Mouse (Mus musculus) ES-E14 (cell line): Measurements from ENCODE around the gene Grb10. TPM values are rescaled to one million over a fixed set of nuclear protein-coding genes. Genes with fewer than 3 reads are reported as not detected.

Experiments used
- DNase-seq: peaks from one replicate; pipeline ENCODE4 v3.0.0-alpha.2; 2013; ENCODE audit warnings: low read depth, low spot score
- H3K27ac ChIP-seq: 2 replicates; pipeline ENCODE4 v1.5.1; 2012; ENCODE audit warnings: low read depth, mild to moderate bottlenecking, low read length, moderate library complexity, mixed read lengths; ENCODE audit not compliant: poor library complexity, insufficient read depth, severe bottlenecking
- H3K36me3 ChIP-seq: 2 replicates; pipeline ENCODE4 v1.6.1; 2012; ENCODE audit warnings: mild to moderate bottlenecking, low read length, moderate library complexity, mixed read lengths; ENCODE audit not compliant: control insufficient read depth, poor library complexity, insufficient read depth, severe bottlenecking
- H3K4me1 ChIP-seq, 2 experiments: fragments of 150-350 bp in 1 of 2; sonication (generic) in 1 of 2; 2 replicates each; pipeline ENCODE4 v1.6.1; 2012; ENCODE audit warnings: low read length in 2 of 2, mild to moderate bottlenecking in 1 of 2, mixed read lengths in 1 of 2; ENCODE audit not compliant: control insufficient read depth in 2 of 2, insufficient read depth in 2 of 2, poor library complexity in 1 of 2
- H3K4me3 ChIP-seq, 2 experiments: fragments of 150-350 bp in 1 of 2; sonication (generic) in 1 of 2; 2 replicates each; pipeline ENCODE4 v1.5.1; 2012; ENCODE audit warnings: low read length in 2 of 2, low read depth in 1 of 2, mild to moderate bottlenecking in 1 of 2, mixed read lengths in 1 of 2; ENCODE audit not compliant: insufficient read depth in 1 of 2, poor library complexity in 1 of 2, severe bottlenecking in 1 of 2
- H3K9ac ChIP-seq: 2 replicates; pipeline ENCODE4 v1.6.1; 2012; ENCODE audit warnings: low read depth, mild to moderate bottlenecking, low read length, mixed read lengths; ENCODE audit not compliant: poor library complexity, insufficient read depth, severe bottlenecking
- H3K9me3 ChIP-seq: fragments of 150-350 bp; sonication (generic); 2 replicates; pipeline ENCODE4 v1.6.1; 2012; ENCODE audit warnings: low read depth, mild to moderate bottlenecking, low read length; ENCODE audit not compliant: control insufficient read depth, insufficient read depth
- CHD2 ChIP-seq: IDR thresholded peaks from 2 replicates; pipeline ENCODE4 v1.6.1; 2014; ENCODE audit warnings: mild to moderate bottlenecking, low read depth, low read length, inconsistent platforms
- HCFC1 ChIP-seq: IDR thresholded peaks from 2 replicates; pipeline ENCODE4 v1.6.1; 2012; ENCODE audit warnings: low read length, inconsistent platforms, borderline replicate concordance; ENCODE audit not compliant: insufficient read depth
- MAFK ChIP-seq: IDR thresholded peaks from 2 replicates; pipeline ENCODE4 v1.6.1; 2014; ENCODE audit warnings: mild to moderate bottlenecking, low read depth, low read length, inconsistent platforms; ENCODE audit not compliant: insufficient read depth
- ZC3H11A ChIP-seq: IDR thresholded peaks from 2 replicates; pipeline ENCODE4 v1.6.1; 2012; ENCODE audit warnings: low read depth, mild to moderate bottlenecking, inconsistent platforms, low read length, borderline replicate concordance
- ZNF384 ChIP-seq: IDR thresholded peaks from 2 replicates; pipeline ENCODE4 v1.6.1; 2012; ENCODE audit warnings: low read depth, low read length, inconsistent platforms
- in situ Hi-C, 2 experiments: fragments of 600-800 bp; cut with MboI; formaldehyde crosslinking; loops; one replicate each; pipeline ENCODE4 v1.15.1; 2025; ENCODE audit warnings: low sequenced_read_pairs in 2 of 2, inconsistent platforms in 1 of 2; ENCODE audit not compliant: unreplicated experiment in 2 of 2
- total RNA-seq: library from RNA; depleted of rRNA; stranded (reverse); fragments of 300-350 nt; gene quantifications from 2 replicates; pipeline ENCODE4 v1.2.3, GENCODE M21; 2012

Gene Grb10
- total RNA-seq, 1 experiment: 33.4 TPM

DNA sequence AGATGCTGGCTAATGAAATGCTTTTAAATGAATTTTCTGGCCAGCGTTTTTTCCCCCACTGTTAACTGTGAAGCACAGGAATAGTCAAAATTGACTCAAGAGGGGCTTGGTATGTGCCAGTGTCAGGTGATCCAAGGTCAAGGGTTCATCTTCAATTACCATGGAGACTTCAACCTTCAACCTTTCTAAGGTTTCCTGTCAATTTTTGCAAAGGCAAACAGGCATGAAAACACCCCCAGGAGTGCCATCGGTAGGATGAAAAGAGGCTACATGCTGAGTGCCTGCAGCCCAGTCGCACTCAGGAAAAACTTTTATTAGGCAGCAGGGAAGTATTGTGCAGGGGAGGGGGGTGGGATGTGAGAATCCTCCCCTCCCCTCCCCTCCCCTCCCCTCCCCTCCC is 152.6 kb downstream of the Grb10 start:
- in situ Hi-C loops: no loop called here
- Histone ChIP-seq H3K36me3 (no peaks in the 10 kb centered on the region), H3K9ac (no peak overlapping the region), H3K9me3 (no peaks in the 10 kb centered on the region), H3K27ac (no peak overlapping the region), H3K4me3 (no peak overlapping the region), H3K4me1 (peaks cover 22 to 23% of the 10 kb centered on the region in 2 experiments)
- no peak for DNase-seq
- TF ChIP-seq ZC3H11A: no peak
- no peak for TF ChIP-seq CHD2
- no peak for TF ChIP-seq ZNF384
- no peak for TF ChIP-seq HCFC1
- no peak for TF ChIP-seq MAFK

- peaks cover 26 to 28% of the 10 kb centered on the region in 2 experiments for H3K4me1 ChIP-seq
- DNase-seq: no peak
- no peak overlapping the region for H3K27ac ChIP-seq
- no peak overlapping the region for H3K9ac ChIP-seq
- in situ Hi-C loops: no loop called here
- no peaks in the 10 kb centered on the region for H3K36me3 ChIP-seq
- TF ChIP-seq CHD2 (no peak), MAFK (no peak), ZNF384 (no peak), ZC3H11A (no peak), HCFC1 (no peak)
- no peaks in the 10 kb centered on the region for H3K9me3 ChIP-seq
- H3K4me3 ChIP-seq: no peak overlapping the region
Measured at GRCm38 (mm10) chr11:11885246-11885643, 153.2 kb downstream of the Grb10 start.

DNA sequence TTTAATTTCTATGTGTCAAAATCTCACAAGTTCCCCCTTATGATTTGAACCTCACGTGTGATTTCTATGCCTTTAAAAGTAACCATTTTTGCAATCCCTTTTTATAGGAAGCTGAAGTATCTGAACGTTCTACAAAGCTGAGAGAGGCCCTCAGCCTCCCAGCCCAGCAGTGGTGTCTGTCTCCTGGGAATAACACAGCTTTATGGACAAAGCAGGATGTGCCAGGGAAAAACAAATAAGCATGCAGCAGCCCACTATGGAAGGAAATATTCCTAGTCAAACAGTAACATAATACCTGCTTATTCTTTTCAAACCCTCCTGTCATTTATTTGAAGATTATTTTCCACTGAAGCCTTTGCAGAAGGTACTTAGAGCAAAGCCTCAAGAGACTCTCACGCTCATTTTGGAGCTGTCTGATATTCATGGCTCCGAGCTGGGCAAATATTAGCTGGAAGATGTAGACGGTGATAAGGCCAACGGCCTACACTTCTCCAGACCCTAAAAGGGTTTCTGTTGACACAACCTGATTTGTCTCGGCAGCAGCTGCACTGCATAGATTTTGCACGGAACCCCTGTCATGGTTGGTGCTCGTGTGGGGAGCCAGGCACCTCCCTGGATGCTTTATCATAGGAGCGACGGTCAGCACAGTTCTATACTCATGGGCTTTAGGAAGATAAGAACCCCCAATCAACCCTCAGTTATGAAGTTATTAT is 153.8 kb downstream of the Grb10 start:
- in situ Hi-C loops: no loop called here
- H3K4me1 ChIP-seq: peaks cover 28 to 33% of the 10 kb centered on the region in 2 experiments

DNA sequence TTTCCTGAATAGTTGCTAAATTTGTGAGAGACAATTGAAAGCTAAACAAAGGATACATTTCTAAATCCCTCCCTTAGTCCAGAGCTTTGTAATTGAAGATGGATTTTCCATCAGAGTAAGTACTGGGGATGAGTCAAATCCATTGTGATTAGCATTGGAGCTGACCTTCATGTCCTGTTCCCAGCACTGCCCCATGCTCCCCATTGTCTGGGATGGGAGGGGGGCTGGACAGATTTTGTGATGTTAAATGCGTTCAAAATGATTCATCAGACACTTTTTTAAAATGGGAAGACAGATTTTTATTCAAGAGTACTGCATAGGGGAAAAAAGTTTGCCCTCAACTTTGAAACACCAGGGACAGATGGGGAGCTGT is 156.7 kb downstream of the Grb10 start:
- in situ Hi-C loops: no loop called here
- TF ChIP-seq CHD2: no peak
- TF ChIP-seq MAFK: no peak
- TF ChIP-seq ZC3H11A: no peak
- TF ChIP-seq HCFC1: no peak
- TF ChIP-seq ZNF384: no peak
- Histone ChIP-seq H3K4me3 (no peak overlapping the region), H3K4me1 (peaks cover 36 to 39% of the 10 kb centered on the region in 2 experiments), H3K36me3 (no peaks in the 10 kb centered on the region), H3K9ac (no peak overlapping the region), H3K9me3 (no peaks in the 10 kb centered on the region), H3K27ac (peak overlapping the region; percentile 18; the same call in 1 of the 2 replicates)
- DNase-seq: no peak

More for the DNA sequence above, 153.8 kb downstream of the Grb10 start:
- no peaks in the 10 kb centered on the region for H3K9me3 ChIP-seq
- H3K36me3 ChIP-seq: no peaks in the 10 kb centered on the region
- no peak for TF ChIP-seq HCFC1
- no peak for TF ChIP-seq MAFK
- no peak for TF ChIP-seq ZNF384
- TF ChIP-seq ZC3H11A: no peak
- no peak for TF ChIP-seq CHD2
- H3K4me3 ChIP-seq: no peak overlapping the region
- no peak for DNase-seq
- no peak overlapping the region for H3K9ac ChIP-seq
- no peak overlapping the region for H3K27ac ChIP-seq
